Mouse (Mus musculus) lung, adult 2 months (tissue): ENCODE measurements around the gene Pkn1.

Experiments used
- CTCF ChIP-seq: fragments of 200-500 bp; IDR thresholded peaks from 2 replicates; pipeline ENCODE4 v1.5.1; 2011; ENCODE audit warnings: mild to moderate bottlenecking, low read length, control low read depth; ENCODE audit not compliant: insufficient read depth
- POLR2A ChIP-seq: fragments of 200-500 bp; IDR thresholded peaks from 2 replicates; pipeline ENCODE4 v1.6.1; 2011; ENCODE audit warnings: low read depth, mild to moderate bottlenecking, control low read depth, low read length, borderline replicate concordance; ENCODE audit errors: extremely low read depth

DNA sequence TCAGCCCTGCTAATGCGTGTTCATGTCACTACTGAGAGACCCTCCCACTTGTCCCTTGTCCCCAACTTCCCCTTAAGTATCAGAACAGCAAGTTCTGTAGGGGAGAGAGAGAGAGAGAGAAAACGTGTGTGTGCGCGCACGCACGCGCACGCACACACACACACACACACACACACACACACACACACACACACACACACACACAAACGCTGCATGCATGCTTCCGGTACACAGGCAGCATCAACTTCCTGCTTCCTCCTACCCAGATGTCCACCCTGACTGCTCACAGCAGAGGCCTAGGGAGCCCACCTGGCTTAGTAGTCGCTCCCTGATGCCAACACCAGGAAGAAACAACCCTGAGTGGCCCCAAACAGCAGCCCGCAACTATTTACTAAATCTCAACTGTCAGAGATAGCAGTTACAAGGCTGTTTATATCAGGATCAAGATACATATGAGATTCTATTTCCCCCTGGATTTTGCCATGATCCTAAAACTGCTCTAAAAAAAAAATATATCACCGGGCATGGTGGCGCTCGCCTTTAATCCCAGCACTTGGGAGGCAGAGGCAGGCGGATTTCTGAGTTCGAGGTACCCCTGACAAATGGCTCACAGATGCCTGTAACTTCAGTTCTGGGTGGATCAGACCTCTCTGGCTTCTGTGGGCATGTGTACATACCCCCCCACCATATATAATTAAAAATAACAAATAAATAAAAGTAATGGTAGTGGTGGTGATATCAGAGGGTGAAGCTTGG, 3.5 kb downstream of the Pkn1 start:
- TF ChIP-seq CTCF (no peak), POLR2A (no peak)
